Mouse (Mus musculus) lung, adult 2 months (tissue): ENCODE data around the gene Nat8f4. TPM values are rescaled to one million over a fixed set of nuclear protein-coding genes. Genes with fewer than 3 reads are reported as not detected.
"Not testable (repeated sequence)": the region's sequence is repeated elsewhere in the genome, so short reads cannot be mapped to it uniquely, and the experiment has no call there.

Experiments used
- DNase-seq: peaks from one replicate; pipeline ENCODE4 v3.0.0; 2022
- H3K4me1 ChIP-seq: fragments of 200-500 bp; 2 replicates; pipeline ENCODE4 v1.6.1; 2011; ENCODE audit warnings: low read length; ENCODE audit not compliant: control insufficient read depth, insufficient read depth
- H3K4me3 ChIP-seq: fragments of 200-500 bp; replicated peaks from 2 replicates; pipeline ENCODE3; 2011; ENCODE audit warnings: low read depth, mild to moderate bottlenecking, control low read depth, low read length; ENCODE audit errors: extremely low read depth
- CTCF ChIP-seq: fragments of 200-500 bp; IDR thresholded peaks from 2 replicates; pipeline ENCODE4 v1.5.1; 2011; ENCODE audit warnings: mild to moderate bottlenecking, low read length, control low read depth; ENCODE audit not compliant: insufficient read depth
- POLR2A ChIP-seq: fragments of 200-500 bp; IDR thresholded peaks from 2 replicates; pipeline ENCODE4 v1.6.1; 2011; ENCODE audit warnings: low read depth, mild to moderate bottlenecking, control low read depth, low read length, borderline replicate concordance; ENCODE audit errors: extremely low read depth
- WGBS: fragments of 180-500 bp; shearing (Covaris S2); methylation state at CpG from one replicate; pipeline ENCODE4 v1.1.7; 2018; 5-methylcytosine and 5-hydroxymethylcytosine counted together
- polyA plus RNA-seq: library from polyadenylated mRNA; depleted of rRNA; stranded (reverse); fragments of >200 nt; gene quantifications from 2 replicates; pipeline ENCODE4 v1.2.3, GENCODE M21; 2012; rRNA removed

Gene Nat8f4
- polyA plus RNA-seq = 1.3 and 1.9 TPM in 2 replicates

DNA sequence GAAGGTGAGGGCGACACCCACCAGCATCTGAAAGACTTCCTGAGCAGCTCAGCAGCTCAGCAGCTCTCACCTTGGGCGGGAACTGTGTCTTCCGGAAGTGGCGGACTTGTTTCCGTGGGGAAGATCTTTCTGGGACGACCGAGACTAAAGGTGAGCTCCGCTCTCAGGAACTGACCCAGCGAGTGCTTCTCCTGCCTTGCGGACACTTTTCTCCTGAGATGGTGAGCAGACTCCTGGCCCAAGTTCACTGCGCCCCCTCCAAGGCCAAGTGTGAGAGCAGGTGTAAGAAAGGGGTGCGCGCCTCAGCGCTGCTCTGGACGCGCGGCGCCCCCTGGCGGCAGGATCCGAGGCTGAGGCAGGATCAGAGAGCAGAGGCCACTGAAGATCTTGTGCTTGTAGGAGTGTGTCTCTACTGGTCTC, at the start of gene Nat8f4:
Gene Nat8f4 (minus strand): TSS at position 243 of the 420 bp plus-strand sequence.
- not testable (repeated sequence) for H3K4me1 ChIP-seq
- WGBS = 12% methylated on average over 20 of the region's 20 CpGs
- H3K4me3 ChIP-seq = peak within 1 kb of the TSS; percentile 33
- TF ChIP-seq CTCF = peak; percentile 52
- DNase-seq = peak; percentile 85

DNA sequence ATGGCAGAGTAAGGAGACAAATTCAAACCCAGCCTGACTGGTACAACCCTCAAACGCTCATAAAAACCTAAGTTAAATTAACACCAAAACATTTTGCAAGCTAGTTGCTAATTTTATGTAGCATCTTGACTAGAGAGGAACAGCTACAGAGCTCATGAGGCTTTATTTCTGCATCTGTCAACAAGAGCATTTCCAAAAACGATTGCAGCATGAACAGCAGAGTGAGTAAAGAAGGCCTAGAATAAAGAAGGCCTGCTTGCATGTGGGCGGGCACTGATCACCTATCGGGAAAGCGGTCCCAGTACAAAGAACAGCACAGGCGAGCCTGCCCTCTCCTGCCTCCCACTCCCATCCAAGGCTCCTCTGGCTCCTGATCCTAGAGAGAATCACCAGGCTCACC, 43.9 kb upstream of the Nat8f4 start:
- no peak for DNase-seq
- H3K4me3 ChIP-seq = no peak overlapping the region
- no peaks in the 10 kb centered on the region for H3K4me1 ChIP-seq
- TF ChIP-seq POLR2A (no peak), CTCF (no peak)
- WGBS = 89% methylated on average over 6 of the region's 6 CpGs

DNA sequence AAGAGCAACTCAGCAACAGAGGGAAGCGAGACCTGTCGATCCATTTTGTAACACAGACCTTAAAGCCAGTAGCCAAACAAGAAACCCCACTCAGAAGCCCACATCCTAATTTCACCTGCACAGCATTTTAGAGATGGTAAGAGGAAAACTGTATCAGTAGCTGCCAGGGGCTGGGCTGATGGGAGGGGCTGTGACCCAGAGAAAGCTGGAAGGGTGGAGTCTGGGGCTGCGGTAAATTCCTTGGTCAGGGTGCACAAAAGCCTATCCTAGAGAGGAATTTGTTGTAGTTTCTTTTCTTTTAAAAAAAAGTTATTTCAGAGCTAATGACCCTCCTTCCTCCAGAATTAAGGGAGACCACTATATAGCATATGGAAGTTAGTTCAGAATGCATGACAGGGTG, 37.8 kb upstream of the Nat8f4 start:
- Histone ChIP-seq H3K4me3 (no peak overlapping the region), H3K4me1 (no peaks in the 10 kb centered on the region)
- DNase-seq = no peak
- TF ChIP-seq CTCF (no peak), POLR2A (no peak)
- 95% methylated on average over 3 of the region's 3 CpGs for WGBS

DNA sequence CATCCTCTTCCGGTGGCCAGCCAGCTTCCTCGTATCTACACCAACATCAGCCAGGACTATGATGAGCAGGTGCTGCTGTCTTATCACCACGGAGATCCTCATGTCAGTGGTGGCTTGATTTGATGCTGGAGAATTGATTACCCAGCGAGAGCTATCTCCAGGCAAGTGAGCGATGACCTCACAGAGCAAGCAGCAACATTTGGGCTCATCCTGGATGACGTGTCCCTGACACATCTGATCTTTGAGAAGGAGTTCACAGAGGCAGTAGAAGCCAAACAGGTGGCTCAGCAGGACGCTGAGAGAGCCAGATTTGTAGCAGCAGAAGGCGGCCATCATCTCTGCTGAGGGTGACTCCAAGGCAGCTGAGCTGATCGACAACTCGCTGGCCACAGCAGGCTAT, 34.0 kb upstream of the Nat8f4 start:
- TF ChIP-seq CTCF (no peak), POLR2A (no peak)
- Histone ChIP-seq H3K4me1 (no peaks in the 10 kb centered on the region; the same call in 1 of the 2 replicates), H3K4me3 (no peak overlapping the region)
- DNase-seq = no peak
- WGBS = 70% methylated on average over 10 of the region's 10 CpGs

DNA sequence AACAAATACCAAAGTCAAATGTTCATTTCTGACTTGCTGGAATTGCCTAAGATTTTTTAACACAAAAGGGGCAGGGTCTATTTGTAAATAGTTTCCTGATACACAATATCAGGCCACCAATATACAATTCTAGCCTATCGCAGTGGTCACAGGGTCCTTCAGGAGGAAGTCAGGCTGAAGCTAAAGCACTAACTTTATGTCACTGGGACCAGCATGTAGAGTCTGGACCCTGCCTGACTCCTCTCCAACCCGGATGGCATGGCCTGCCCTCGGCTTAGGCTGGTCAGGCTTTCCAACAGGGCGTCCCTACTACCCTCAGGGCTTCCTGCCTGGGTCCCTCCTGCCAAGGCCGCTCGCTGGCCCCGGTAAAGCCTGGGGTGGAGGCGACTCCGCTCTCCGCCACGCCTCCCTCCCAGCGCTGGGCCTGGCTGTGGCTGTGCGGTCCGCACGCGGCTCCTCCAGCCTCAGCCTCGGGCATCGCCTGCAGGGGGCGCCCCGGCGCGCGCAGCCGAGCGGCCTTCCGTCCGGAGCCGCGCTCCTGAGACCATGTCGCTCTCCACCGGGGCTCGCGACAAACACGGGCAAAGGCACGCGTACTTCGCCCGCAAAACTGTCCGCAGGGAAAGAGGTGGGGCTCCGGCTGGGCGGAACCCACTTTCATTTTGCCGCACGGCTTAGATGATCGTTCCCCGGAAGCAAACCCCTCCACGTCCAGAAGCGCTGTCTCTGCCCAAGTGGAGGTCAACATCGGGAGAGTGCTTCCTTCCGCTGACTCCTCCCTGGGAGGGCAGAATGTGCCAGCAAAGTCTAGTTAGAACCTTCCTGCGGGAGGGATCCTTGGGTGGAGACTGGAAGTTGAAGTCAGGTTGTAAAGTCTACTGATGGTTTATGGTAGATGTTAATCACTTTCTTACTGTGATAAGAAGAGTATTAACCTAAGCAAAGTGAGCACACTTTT, 32.1 kb upstream of the Nat8f4 start:
- peak; percentile 88 for DNase-seq
- H3K4me1 ChIP-seq = not testable (repeated sequence)
- WGBS = 2% methylated on average over 50 of the region's 50 CpGs
- peak; percentile 64; the same call in 1 of the 2 replicates for TF ChIP-seq POLR2A
- H3K4me3 ChIP-seq = peak overlapping the region; percentile 57

DNA sequence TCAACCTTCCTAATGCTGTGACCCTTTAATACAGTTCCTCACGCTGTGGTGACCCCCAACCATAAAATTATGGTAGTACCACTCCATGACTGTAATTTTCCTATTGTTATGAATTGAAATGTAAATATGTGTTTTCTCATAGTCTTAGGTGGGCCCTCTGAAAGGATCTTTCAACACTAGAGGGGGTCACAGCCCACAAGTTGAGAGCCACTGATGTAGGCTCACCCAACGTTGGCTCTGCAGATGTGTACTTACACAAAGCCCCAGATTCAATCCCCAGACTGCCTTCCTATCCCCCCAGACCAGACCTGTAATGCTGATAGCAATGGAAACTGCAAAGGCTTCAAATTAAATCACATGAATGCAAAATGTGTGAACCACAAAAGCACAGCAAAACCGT, 31.0 kb upstream of the Nat8f4 start:
- TF ChIP-seq POLR2A = no peak
- 0 out of 2 replicates have a peak, but pooled peaks have one; percentile 2 for TF ChIP-seq CTCF
- WGBS = 70% methylated on average over 3 of the region's 3 CpGs
- Histone ChIP-seq H3K4me3 (no peak overlapping the region), H3K4me1 (no peaks in the 10 kb centered on the region; the same call in 1 of the 2 replicates)
- no peak for DNase-seq

DNA sequence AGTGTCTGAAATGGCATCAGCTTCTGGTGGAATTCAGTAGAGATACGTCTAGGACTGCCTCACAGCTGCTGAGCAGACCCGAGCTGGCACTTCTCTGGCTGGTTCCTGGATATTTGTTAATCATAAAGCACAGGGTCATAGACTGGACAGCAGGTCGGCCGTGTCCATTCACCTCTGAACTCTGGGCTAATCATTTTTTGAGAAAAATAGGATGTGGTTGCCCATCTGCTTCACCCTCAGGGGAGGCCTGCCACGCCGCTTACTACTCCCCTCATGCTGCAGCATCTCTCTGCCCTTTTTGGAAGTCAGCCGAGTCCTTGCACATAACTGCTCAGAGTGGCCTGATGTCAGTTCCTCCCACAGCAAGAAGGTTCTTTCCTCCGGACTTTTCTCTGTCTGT, 29.4 kb upstream of the Nat8f4 start:
- no peak for DNase-seq
- Histone ChIP-seq H3K4me3 (no peak overlapping the region), H3K4me1 (no peaks in the 10 kb centered on the region; the same call in 1 of the 2 replicates)
- TF ChIP-seq POLR2A (no peak), CTCF (no peak)
- WGBS = 77% methylated on average over 8 of the region's 8 CpGs

DNA sequence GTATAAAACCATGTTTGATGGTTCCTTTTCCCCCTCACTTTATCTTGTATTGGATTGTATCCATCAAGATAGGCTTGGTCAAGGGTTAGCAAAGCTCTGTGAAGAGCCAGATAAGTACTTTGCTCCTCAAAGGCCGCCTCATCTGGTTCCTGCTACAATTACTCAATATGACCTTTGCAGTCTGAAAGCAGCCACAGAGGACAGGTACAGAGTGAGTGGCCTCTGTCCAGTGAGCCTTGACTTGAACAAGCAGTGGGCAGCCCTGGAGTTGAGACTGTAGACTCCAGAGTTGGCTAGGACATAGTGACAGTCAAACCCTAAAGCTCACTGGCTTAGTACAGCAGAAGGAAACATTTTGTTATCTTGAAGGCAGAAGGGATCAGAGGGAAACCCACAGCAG, 24.6 kb upstream of the Nat8f4 start:
- 73% methylated on average over 1 of the region's 1 CpGs for WGBS
- no peak for TF ChIP-seq CTCF
- TF ChIP-seq POLR2A = no peak
- Histone ChIP-seq H3K4me3 (no peak overlapping the region), H3K4me1 (no peaks in the 10 kb centered on the region)
- no peak for DNase-seq

DNA sequence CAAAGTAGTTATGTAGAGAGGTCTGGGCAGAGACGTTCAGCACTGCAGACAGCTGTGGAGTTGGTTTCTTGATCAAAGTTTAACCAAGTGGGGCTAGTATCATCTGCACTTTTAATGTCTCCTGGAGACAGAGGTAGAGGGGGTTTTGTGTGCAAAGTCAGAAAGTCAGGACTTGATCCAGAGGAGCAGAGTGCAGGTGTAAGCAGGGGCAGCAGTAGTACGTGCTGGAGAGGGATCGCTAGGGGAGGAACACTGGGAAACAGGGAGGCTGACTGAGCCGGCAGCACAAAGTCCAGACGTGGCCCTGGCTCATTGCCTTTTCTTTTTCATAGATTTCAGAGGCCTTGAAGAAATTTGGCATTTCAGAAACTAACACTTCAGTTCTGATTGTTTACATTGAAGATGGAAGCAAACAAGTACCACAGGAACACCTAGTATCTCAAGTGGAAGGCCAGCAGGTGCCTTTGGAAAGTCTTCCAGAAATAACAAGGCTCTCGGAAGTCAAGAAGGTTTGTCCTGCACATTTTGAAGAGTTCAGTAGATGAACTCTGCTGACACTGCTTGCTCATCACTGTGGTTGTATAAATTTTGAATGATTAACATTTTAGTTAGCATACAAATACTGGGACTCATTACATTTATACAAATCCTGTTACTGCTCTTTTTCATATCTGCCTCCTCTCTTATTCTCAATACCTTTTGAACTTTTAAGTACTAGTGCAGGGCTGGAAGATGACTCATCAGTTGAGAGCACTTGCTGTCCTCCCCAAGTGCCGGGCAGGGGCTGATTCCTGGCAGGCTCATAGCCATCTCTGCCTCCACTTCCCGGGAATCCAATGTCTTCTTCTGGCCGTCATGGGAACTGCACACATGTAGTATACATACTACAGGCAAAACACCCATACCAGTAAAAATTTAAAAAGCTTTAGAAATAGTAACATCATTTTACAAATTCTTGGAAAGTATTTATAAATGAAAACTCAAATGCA, 23.1 kb upstream of the Nat8f4 start:
- no peak for TF ChIP-seq CTCF
- no peak for TF ChIP-seq POLR2A
- no peak for DNase-seq
- Histone ChIP-seq H3K4me1 (no peaks in the 10 kb centered on the region), H3K4me3 (no peak overlapping the region)
- 73% methylated on average over 9 of the region's 9 CpGs for WGBS
